Mouse (Mus musculus) naive thymus-derived CD4-positive, alpha-beta T cell, adult 5 months (primary cell): ENCODE measurements around the gene Esp1. TPM values are rescaled to one million over a fixed set of nuclear protein-coding genes. Genes with fewer than 3 reads are reported as not detected.

Source experiments
- polyA plus RNA-seq: library from polyadenylated mRNA; unstranded; fragments of 100-300 nt; shearing (Covaris generic); gene quantifications from one replicate; pipeline ENCODE4 v1.2.1, GENCODE M21; 2017

Esp1 gene
- polyA plus RNA-seq = not detected

DNA sequence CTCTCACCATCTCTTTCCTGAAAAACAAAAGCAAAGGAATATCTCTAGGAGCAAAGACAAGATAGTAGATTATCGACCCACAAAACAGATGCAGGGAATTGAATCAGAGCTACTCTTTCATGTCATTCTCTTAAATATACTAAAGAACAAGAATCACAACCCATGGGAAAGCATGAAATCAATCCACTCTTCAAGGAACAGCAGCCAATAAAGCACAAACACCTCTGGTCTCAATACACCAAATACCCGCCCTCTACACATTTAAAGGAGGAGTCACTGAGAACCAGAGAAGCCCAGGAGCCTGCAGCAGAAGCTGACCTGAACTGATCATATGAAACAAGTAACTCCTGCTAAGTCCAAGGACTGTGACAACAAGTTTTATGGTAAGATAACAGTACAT is at the start of gene Esp1:
TSS of gene Esp1 (plus strand) at position 301 of the 400 bp plus-strand sequence.

Other genes starting within 250 kb of the Esp1 start
- not detected for gene Esp8, start 207.1 kb upstream of the Esp1 start, polyA plus RNA-seq
- gene Esp6, start 165.6 kb upstream of the Esp1 start, polyA plus RNA-seq = not detected
- not detected for gene Esp4, start 128.5 kb upstream of the Esp1 start, polyA plus RNA-seq
- not detected for gene Esp3, start 95.0 kb upstream of the Esp1 start, polyA plus RNA-seq
- gene Crisp2, start 79.9 kb downstream of the Esp1 start, polyA plus RNA-seq = not detected
- not detected for gene Rhag, start 84.0 kb downstream of the Esp1 start, polyA plus RNA-seq
- not detected for gene 9130008F23Rik, start 153.4 kb downstream of the Esp1 start, polyA plus RNA-seq
- not detected for gene Glyatl3, start 187.2 kb downstream of the Esp1 start, polyA plus RNA-seq
- gene Mut, start 207.6 kb downstream of the Esp1 start, polyA plus RNA-seq = 14.8 TPM
- 32.6 TPM for gene Cenpq, start 207.9 kb downstream of the Esp1 start, polyA plus RNA-seq